Mouse (Mus musculus): ENCODE data around the gene Rnf128. TPM values are rescaled to one million over a fixed set of nuclear protein-coding genes. Genes with fewer than 3 reads are reported as not detected.

Rnf128 gene
- 2.5 and 2.9 TPM in 2 replicates for polyA plus RNA-seq (2014; fragmentation: Nextera tagmentation; extraction: Ambion mirVana)

- H3K4me3 ChIP-seq (ENCODE audit: low read depth, low read length), result no peak within 1 kb of the TSS
- no peaks in the 10 kb centered on the region for H3K27me3 ChIP-seq (replicated peaks; ENCODE audit: control insufficient read depth, insufficient read depth, low read length)
- H3K36me3 ChIP-seq (ENCODE audit: control insufficient read depth, insufficient read depth, low read length), result no peaks in the 10 kb centered on the region
- no peaks in the 10 kb centered on the region for H3K4me1 ChIP-seq (ENCODE audit: control insufficient read depth, insufficient read depth, low read length)
- H3K9ac ChIP-seq (ENCODE audit: low read length), result no peak within 1 kb of the TSS
- WGBS, result 84% methylated on average over 8 of the region's 8 CpGs
- H3K9me3 ChIP-seq (replicated peaks; ENCODE audit: control insufficient read depth, low read length), result no peaks in the 10 kb centered on the region
- ATAC-seq (no peak), DNase-seq (ENCODE audit: low spot score) (no peak)
- no peak within 1 kb of the TSS for H3K27ac ChIP-seq (ENCODE audit: low read depth, low read length)
- no peak within 1 kb of the TSS for H3K4me2 ChIP-seq (ENCODE audit: low read length)
Observed at GRCm38 (mm10) chrX:139562925-139563461, at the start of gene Rnf128. TSS of gene Rnf128 (plus strand) at chrX:139563316.

- 87% methylated on average over 2 of the region's 2 CpGs for WGBS
- ATAC-seq (no peak), DNase-seq (ENCODE audit: low spot score) (no peak)
- Histone ChIP-seq H3K4me2 (ENCODE audit: low read length) (no peak overlapping the region), H3K4me1 (ENCODE audit: control insufficient read depth, insufficient read depth, low read length) (no peaks in the 10 kb centered on the region), H3K4me3 (ENCODE audit: low read depth, low read length) (no peak overlapping the region), H3K9me3 (replicated peaks; ENCODE audit: control insufficient read depth, low read length) (no peaks in the 10 kb centered on the region), H3K27me3 (replicated peaks; ENCODE audit: control insufficient read depth, insufficient read depth, low read length) (no peaks in the 10 kb centered on the region), H3K27ac (ENCODE audit: low read depth, low read length) (no peak overlapping the region), H3K36me3 (ENCODE audit: control insufficient read depth, insufficient read depth, low read length) (no peaks in the 10 kb centered on the region), H3K9ac (ENCODE audit: low read length) (no peak overlapping the region)
Observed at GRCm38 (mm10) chrX:139516156-139516555, 47.0 kb upstream of the Rnf128 start.

- ATAC-seq, result no peak
- Histone ChIP-seq H3K9me3 (replicated peaks; ENCODE audit: control insufficient read depth, low read length) (no peaks in the 10 kb centered on the region), H3K36me3 (ENCODE audit: control insufficient read depth, insufficient read depth, low read length) (no peaks in the 10 kb centered on the region), H3K4me2 (ENCODE audit: low read length) (no peak overlapping the region), H3K4me3 (ENCODE audit: low read depth, low read length) (no peak overlapping the region), H3K9ac (ENCODE audit: low read length) (no peak overlapping the region), H3K4me1 (ENCODE audit: control insufficient read depth, insufficient read depth, low read length) (no peaks in the 10 kb centered on the region), H3K27ac (ENCODE audit: low read depth, low read length) (no peak overlapping the region), H3K27me3 (replicated peaks; ENCODE audit: control insufficient read depth, insufficient read depth, low read length) (no peaks in the 10 kb centered on the region)
- 91% methylated on average over 2 of the region's 2 CpGs for WGBS
- no peak for DNase-seq (ENCODE audit: low spot score)
Observed at GRCm38 (mm10) chrX:139519251-139519650, 43.9 kb upstream of the Rnf128 start.

- 63% methylated on average over 5 of the region's 5 CpGs for WGBS
- H3K4me2 ChIP-seq (ENCODE audit: low read length), result no peak overlapping the region
- ATAC-seq, result no peak
- no peak overlapping the region for H3K9ac ChIP-seq (ENCODE audit: low read length)
- no peak overlapping the region for H3K27ac ChIP-seq (ENCODE audit: low read depth, low read length)
- no peaks in the 10 kb centered on the region for H3K9me3 ChIP-seq (replicated peaks; ENCODE audit: control insufficient read depth, low read length)
- no peaks in the 10 kb centered on the region for H3K27me3 ChIP-seq (replicated peaks; ENCODE audit: control insufficient read depth, insufficient read depth, low read length)
- no peaks in the 10 kb centered on the region for H3K4me1 ChIP-seq (ENCODE audit: control insufficient read depth, insufficient read depth, low read length)
- no peak for DNase-seq (ENCODE audit: low spot score)
- no peak overlapping the region for H3K4me3 ChIP-seq (ENCODE audit: low read depth, low read length)
- H3K36me3 ChIP-seq (ENCODE audit: control insufficient read depth, insufficient read depth, low read length), result no peaks in the 10 kb centered on the region
Observed at GRCm38 (mm10) chrX:139524303-139525091, 38.6 kb upstream of the Rnf128 start.

- ATAC-seq (no peak), DNase-seq (ENCODE audit: low spot score) (no peak)
- no peak overlapping the region for H3K4me3 ChIP-seq (ENCODE audit: low read depth, low read length)
- H3K36me3 ChIP-seq (ENCODE audit: control insufficient read depth, insufficient read depth, low read length), result no peaks in the 10 kb centered on the region
- H3K27me3 ChIP-seq (replicated peaks; ENCODE audit: control insufficient read depth, insufficient read depth, low read length), result no peaks in the 10 kb centered on the region
- H3K4me2 ChIP-seq (ENCODE audit: low read length), result no peak overlapping the region
- no peaks in the 10 kb centered on the region for H3K9me3 ChIP-seq (replicated peaks; ENCODE audit: control insufficient read depth, low read length)
- 79% methylated on average over 2 of the region's 2 CpGs for WGBS
- H3K4me1 ChIP-seq (ENCODE audit: control insufficient read depth, insufficient read depth, low read length), result no peaks in the 10 kb centered on the region
- H3K27ac ChIP-seq (ENCODE audit: low read depth, low read length), result no peak overlapping the region
- H3K9ac ChIP-seq (ENCODE audit: low read length), result no peak overlapping the region
Observed at GRCm38 (mm10) chrX:139525724-139526123, 37.4 kb upstream of the Rnf128 start.

GRCm38 (mm10) chrX:139526984-139527383, 36.1 kb upstream of the Rnf128 start:
- no peak for DNase-seq (ENCODE audit: low spot score)
- no peak overlapping the region for H3K9ac ChIP-seq (ENCODE audit: low read length)
- no peak overlapping the region for H3K27ac ChIP-seq (ENCODE audit: low read depth, low read length)
- H3K4me3 ChIP-seq (ENCODE audit: low read depth, low read length), result no peak overlapping the region
- no peaks in the 10 kb centered on the region for H3K4me1 ChIP-seq (ENCODE audit: control insufficient read depth, insufficient read depth, low read length)
- H3K4me2 ChIP-seq (ENCODE audit: low read length), result no peak overlapping the region
- 95% methylated on average over 4 of the region's 4 CpGs for WGBS
- ATAC-seq, result no peak
- H3K36me3 ChIP-seq (ENCODE audit: control insufficient read depth, insufficient read depth, low read length), result no peaks in the 10 kb centered on the region
- H3K27me3 ChIP-seq (replicated peaks; ENCODE audit: control insufficient read depth, insufficient read depth, low read length), result no peaks in the 10 kb centered on the region
- no peaks in the 10 kb centered on the region for H3K9me3 ChIP-seq (replicated peaks; ENCODE audit: control insufficient read depth, low read length)

- ATAC-seq, result no peak
- no peaks in the 10 kb centered on the region for H3K36me3 ChIP-seq (ENCODE audit: control insufficient read depth, insufficient read depth, low read length)
- no peak overlapping the region for H3K27ac ChIP-seq (ENCODE audit: low read depth, low read length)
- no peak overlapping the region for H3K4me3 ChIP-seq (ENCODE audit: low read depth, low read length)
- H3K4me1 ChIP-seq (ENCODE audit: control insufficient read depth, insufficient read depth, low read length), result no peaks in the 10 kb centered on the region
- no peaks in the 10 kb centered on the region for H3K9me3 ChIP-seq (replicated peaks; ENCODE audit: control insufficient read depth, low read length)
- H3K27me3 ChIP-seq (replicated peaks; ENCODE audit: control insufficient read depth, insufficient read depth, low read length), result no peaks in the 10 kb centered on the region
- DNase-seq (ENCODE audit: low spot score), result no peak
- no peak overlapping the region for H3K9ac ChIP-seq (ENCODE audit: low read length)
- no peak overlapping the region for H3K4me2 ChIP-seq (ENCODE audit: low read length)
Observed at GRCm38 (mm10) chrX:139529678-139530077, 33.4 kb upstream of the Rnf128 start.

GRCm38 (mm10) chrX:139532293-139532692, 30.8 kb upstream of the Rnf128 start:
- Histone ChIP-seq H3K9ac (ENCODE audit: low read length) (no peak overlapping the region), H3K27ac (ENCODE audit: low read depth, low read length) (no peak overlapping the region), H3K4me3 (ENCODE audit: low read depth, low read length) (no peak overlapping the region), H3K9me3 (replicated peaks; ENCODE audit: control insufficient read depth, low read length) (no peaks in the 10 kb centered on the region), H3K36me3 (ENCODE audit: control insufficient read depth, insufficient read depth, low read length) (no peaks in the 10 kb centered on the region), H3K27me3 (replicated peaks; ENCODE audit: control insufficient read depth, insufficient read depth, low read length) (no peaks in the 10 kb centered on the region), H3K4me1 (ENCODE audit: control insufficient read depth, insufficient read depth, low read length) (no peaks in the 10 kb centered on the region), H3K4me2 (ENCODE audit: low read length) (no peak overlapping the region)
- WGBS, result 65% methylated on average over 4 of the region's 4 CpGs
- no peak for DNase-seq (ENCODE audit: low spot score)
- no peak for ATAC-seq

- Histone ChIP-seq H3K36me3 (ENCODE audit: control insufficient read depth, insufficient read depth, low read length) (no peaks in the 10 kb centered on the region), H3K4me2 (ENCODE audit: low read length) (no peak overlapping the region), H3K9me3 (replicated peaks; ENCODE audit: control insufficient read depth, low read length) (no peaks in the 10 kb centered on the region), H3K4me1 (ENCODE audit: control insufficient read depth, insufficient read depth, low read length) (no peaks in the 10 kb centered on the region), H3K4me3 (ENCODE audit: low read depth, low read length) (no peak overlapping the region), H3K27ac (ENCODE audit: low read depth, low read length) (no peak overlapping the region), H3K27me3 (replicated peaks; ENCODE audit: control insufficient read depth, insufficient read depth, low read length) (no peaks in the 10 kb centered on the region), H3K9ac (ENCODE audit: low read length) (no peak overlapping the region)
- WGBS, result 86% methylated on average over 5 of the region's 5 CpGs
- ATAC-seq (no peak), DNase-seq (ENCODE audit: low spot score) (no peak)
Observed at GRCm38 (mm10) chrX:139537641-139538397, 25.3 kb upstream of the Rnf128 start.
